Mouse (Mus musculus) adrenal gland, postnatal 4 days (tissue): ENCODE results near the gene Gm5901. TPM values are rescaled to one million over a fixed set of nuclear protein-coding genes. Genes with fewer than 3 reads are reported as not detected.

Experiments used
- DNase-seq, 2 experiments: peaks; one replicate each; pipeline ENCODE4 v3.0.0; 2021 to 2022; ENCODE audit warnings: low spot score in 2 of 2, mixed read lengths in 2 of 2
- total RNA-seq, 2 experiments: library from RNA; stranded (reverse); gene quantifications; 2 replicates each; pipeline ENCODE4 v1.2.3; 2021

Gene Gm5901
- total RNA-seq, 2 experiments from 2014 or later = not detected

- peak; percentile 96 to 99 for DNase-seq
Observed at GRCm38 (mm10) chr7:105399935-105400624, 25.2 kb downstream of the Gm5901 start, which contains the start of gene Fam160a2. TSS of gene Fam160a2 (minus strand) at chr7:105400054.

GRCm38 (mm10) chr7:105404268-105404667 is 29.4 kb downstream of the Gm5901 start, which contains the start of gene Cnga4:
TSS of gene Cnga4 (plus strand) at chr7:105404568.
- no peak for DNase-seq

GRCm38 (mm10) chr7:105406322-105406721 is 31.5 kb downstream of the Gm5901 start:
- no peak for DNase-seq

GRCm38 (mm10) chr7:105411874-105412632 is 37.2 kb downstream of the Gm5901 start:
- peak in 1 of 2 experiments; percentile 42 for DNase-seq

- DNase-seq = no peak
Observed at GRCm38 (mm10) chr7:105414385-105414784, 39.5 kb downstream of the Gm5901 start.

GRCm38 (mm10) chr7:105416529-105416928 is 41.7 kb downstream of the Gm5901 start:
- no peak for DNase-seq

GRCm38 (mm10) chr7:105418106-105418505 is 43.3 kb downstream of the Gm5901 start:
- no peak for DNase-seq

- DNase-seq = no peak
Observed at GRCm38 (mm10) chr7:105420903-105421302, 46.1 kb downstream of the Gm5901 start.

- DNase-seq = no peak
Observed at GRCm38 (mm10) chr7:105424368-105424767, 49.5 kb downstream of the Gm5901 start.

GRCm38 (mm10) chr7:105425424-105426043 is 50.7 kb downstream of the Gm5901 start, which contains the start of gene Cckbr:
TSS of gene Cckbr (plus strand) at chr7:105425731.
- no peak for DNase-seq

GRCm38 (mm10) chr7:105426051-105426450 is 51.2 kb downstream of the Gm5901 start:
- no peak for DNase-seq

Other genes starting within 250 kb of the Gm5901 start
- gene Olfr683, start 228.0 kb upstream of the Gm5901 start, total RNA-seq = not detected
- not detected for gene Olfr684, start 211.4 kb upstream of the Gm5901 start, total RNA-seq
- gene Olfr685, start 189.0 kb upstream of the Gm5901 start, total RNA-seq = not detected
- gene Olfr686, start 167.6 kb upstream of the Gm5901 start, total RNA-seq = not detected
- gene Olfr688, start 86.9 kb upstream of the Gm5901 start, total RNA-seq = not detected
- not detected for gene Olfr689, start 63.9 kb upstream of the Gm5901 start, total RNA-seq
- not detected for gene Olfr690, start 40.9 kb upstream of the Gm5901 start, total RNA-seq
- not detected for gene Olfr691, start 32.8 kb upstream of the Gm5901 start, total RNA-seq
- not detected for gene Olfr692, start 6.8 kb upstream of the Gm5901 start, total RNA-seq
- 10 to 100 TPM; 35.0 to 41.9 TPM for gene Fam160a2, start 25.0 kb downstream of the Gm5901 start, total RNA-seq
- gene Cnga4, start 29.5 kb downstream of the Gm5901 start, total RNA-seq = not detected
- gene Cckbr, start 50.7 kb downstream of the Gm5901 start, total RNA-seq = under 1 TPM; 0.22 to 0.23 TPM
- 10 to 100 TPM; 53.5 to 56.8 TPM for gene Cavin3, start 107.3 kb downstream of the Gm5901 start, total RNA-seq
- gene Smpd1, start 179.3 kb downstream of the Gm5901 start, total RNA-seq = 10 to 100 TPM; 39.4 to 40.3 TPM
- gene Apbb1, start 206.6 kb downstream of the Gm5901 start, total RNA-seq = 10 to 100 TPM; 36.8 to 42.3 TPM
- 100 to 1,000 TPM in 1 of 2 experiments, 10 to 100 TPM in 1; 10.6 to 269 TPM for gene Hpx, start 225.1 kb downstream of the Gm5901 start, total RNA-seq